Mouse (Mus musculus): ENCODE measurements at regions not wholly inside any gene's neighbourhood (a gene's known extent, or its start where the extent isn't known, plus 50 kb on each side); places are given as distances from the start of the nearest gene placed in this dataset.

- 74% methylated on average over 4 of the region's 4 CpGs for WGBS
- H3K4me1 ChIP-seq (ENCODE audit: control insufficient read depth, insufficient read depth, low read length) = no peaks in the 10 kb centered on the region
- H3K9ac ChIP-seq (ENCODE audit: low read length) = no peak overlapping the region
- no peaks in the 10 kb centered on the region for H3K27me3 ChIP-seq (ENCODE audit: control insufficient read depth, insufficient read depth, low read length)
- no peak overlapping the region for H3K4me2 ChIP-seq (ENCODE audit: low read depth)
- no peaks in the 10 kb centered on the region for H3K36me3 ChIP-seq (ENCODE audit: control insufficient read depth, insufficient read depth, low read length)
- DNase-seq (ENCODE audit: low spot score) (no peak), ATAC-seq (ENCODE audit: insufficient read depth, low FRiP score, low TSS enrichment) (no peak)
- no peak overlapping the region for H3K27ac ChIP-seq (ENCODE audit: low read depth, low read length)
- no peaks in the 10 kb centered on the region for H3K9me3 ChIP-seq (ENCODE audit: control insufficient read depth, low read length)
- H3K4me3 ChIP-seq (ENCODE audit: low read depth, low read length) = no peak overlapping the region
These were observed 235.9 kb downstream of the Samd5 start for GRCm38 (mm10) chr10:9439072-9439471.

DNA sequence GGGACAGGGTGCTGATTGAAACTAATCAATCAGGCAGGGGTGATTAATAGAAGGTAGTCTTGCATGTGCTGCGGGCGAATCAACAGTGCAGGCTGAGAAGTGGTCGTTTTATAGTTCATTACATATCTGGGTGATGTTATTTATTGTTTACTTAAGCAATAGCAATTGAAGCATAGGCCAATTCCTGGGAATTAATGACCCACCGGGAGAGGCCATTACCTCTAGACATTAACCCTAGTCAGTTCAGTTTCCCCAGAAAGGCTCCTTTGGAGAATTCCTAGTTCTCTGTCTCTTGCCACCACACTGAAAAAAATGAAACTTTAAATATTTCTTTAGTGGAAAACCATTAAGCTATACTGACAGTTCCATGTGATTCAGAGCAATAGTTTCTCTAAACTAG lies 236.6 kb downstream of the Samd5 start:
- no peaks in the 10 kb centered on the region for H3K36me3 ChIP-seq (ENCODE audit: control insufficient read depth, insufficient read depth, low read length)
- 59% methylated on average over 4 of the region's 4 CpGs for WGBS
- H3K4me2 ChIP-seq (ENCODE audit: low read depth) = no peak overlapping the region
- H3K9ac ChIP-seq (ENCODE audit: low read length) = no peak overlapping the region
- H3K27me3 ChIP-seq (ENCODE audit: control insufficient read depth, insufficient read depth, low read length) = no peaks in the 10 kb centered on the region
- no peak for DNase-seq (ENCODE audit: low spot score)
- no peak overlapping the region for H3K4me3 ChIP-seq (ENCODE audit: low read depth, low read length)
- H3K9me3 ChIP-seq (ENCODE audit: control insufficient read depth, low read length) = no peaks in the 10 kb centered on the region
- H3K27ac ChIP-seq (ENCODE audit: low read depth, low read length) = no peak overlapping the region
- no peak for ATAC-seq (ENCODE audit: insufficient read depth, low FRiP score, low TSS enrichment)
- no peaks in the 10 kb centered on the region for H3K4me1 ChIP-seq (ENCODE audit: control insufficient read depth, insufficient read depth, low read length)

DNA sequence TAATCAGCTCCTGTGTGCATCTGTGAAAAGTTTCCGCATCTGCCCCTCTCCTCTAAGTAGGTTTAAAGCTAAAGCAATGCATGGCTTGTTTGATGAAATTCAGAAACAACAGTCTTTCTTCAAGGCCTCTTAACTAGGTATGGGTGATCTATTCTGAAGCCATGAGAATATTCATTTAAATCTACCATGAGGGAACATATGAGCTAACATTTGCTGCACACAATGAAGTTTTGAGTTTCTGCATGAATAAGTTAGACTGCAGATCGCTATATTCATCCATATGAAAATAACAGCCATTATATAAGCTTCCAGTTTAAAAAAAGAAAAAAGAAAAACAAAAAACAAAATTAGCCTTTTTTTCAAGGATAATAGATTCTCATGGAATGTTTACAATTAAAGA lies 245.9 kb downstream of the Samd5 start:
- no peak overlapping the region for H3K27ac ChIP-seq (ENCODE audit: low read depth, low read length)
- ATAC-seq (ENCODE audit: insufficient read depth, low FRiP score, low TSS enrichment) (no peak), DNase-seq (ENCODE audit: low spot score) (no peak)
- no peak overlapping the region for H3K4me3 ChIP-seq (ENCODE audit: low read depth, low read length)
- no peaks in the 10 kb centered on the region for H3K36me3 ChIP-seq (ENCODE audit: control insufficient read depth, insufficient read depth, low read length)
- H3K4me2 ChIP-seq (ENCODE audit: low read depth) = no peak overlapping the region
- H3K9ac ChIP-seq (ENCODE audit: low read length) = no peak overlapping the region
- no peaks in the 10 kb centered on the region for H3K9me3 ChIP-seq (ENCODE audit: control insufficient read depth, low read length)
- 90% methylated on average over 2 of the region's 2 CpGs for WGBS
- no peaks in the 10 kb centered on the region for H3K4me1 ChIP-seq (ENCODE audit: control insufficient read depth, insufficient read depth, low read length)
- H3K27me3 ChIP-seq (ENCODE audit: control insufficient read depth, insufficient read depth, low read length) = no peaks in the 10 kb centered on the region

- H3K4me3 ChIP-seq (ENCODE audit: low read depth, low read length) = no peak overlapping the region
- WGBS = 75% methylated on average over 4 of the region's 4 CpGs
- H3K4me2 ChIP-seq (ENCODE audit: low read depth) = no peak overlapping the region
- H3K9me3 ChIP-seq (ENCODE audit: control insufficient read depth, low read length) = no peaks in the 10 kb centered on the region
- DNase-seq (ENCODE audit: low spot score) (no peak), ATAC-seq (ENCODE audit: insufficient read depth, low FRiP score, low TSS enrichment) (no peak)
- no peak overlapping the region for H3K27ac ChIP-seq (ENCODE audit: low read depth, low read length)
- H3K9ac ChIP-seq (ENCODE audit: low read length) = no peak overlapping the region
- H3K4me1 ChIP-seq (ENCODE audit: control insufficient read depth, insufficient read depth, low read length) = no peaks in the 10 kb centered on the region
- H3K36me3 ChIP-seq (ENCODE audit: control insufficient read depth, insufficient read depth, low read length) = no peaks in the 10 kb centered on the region
- no peaks in the 10 kb centered on the region for H3K27me3 ChIP-seq (ENCODE audit: control insufficient read depth, insufficient read depth, low read length)
These were observed 254.3 kb downstream of the Samd5 start for GRCm38 (mm10) chr10:9420741-9421140.

DNA sequence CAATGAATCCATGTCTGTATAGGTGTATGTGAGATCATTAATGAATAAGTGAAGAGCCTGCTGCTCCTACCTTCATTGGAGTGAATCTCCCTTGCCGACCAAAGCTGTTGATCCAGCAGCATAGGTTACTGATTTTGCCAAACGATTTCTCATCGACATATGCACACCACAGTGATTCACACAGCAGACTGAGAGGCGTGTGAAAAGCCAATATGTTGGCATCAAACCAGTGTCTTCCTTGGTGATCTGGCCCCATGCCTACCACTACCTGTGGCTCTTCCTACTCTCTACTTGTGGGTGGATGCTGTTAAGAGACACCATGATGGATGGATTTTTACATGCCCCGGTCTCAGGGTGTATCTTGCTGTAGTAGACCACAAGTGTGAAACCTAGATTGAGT lies 258.3 kb downstream of the Samd5 start:
- no peak overlapping the region for H3K27ac ChIP-seq (ENCODE audit: low read depth, low read length)
- ATAC-seq (ENCODE audit: insufficient read depth, low FRiP score, low TSS enrichment) (no peak), DNase-seq (ENCODE audit: low spot score) (no peak)
- no peaks in the 10 kb centered on the region for H3K27me3 ChIP-seq (ENCODE audit: control insufficient read depth, insufficient read depth, low read length)
- H3K4me1 ChIP-seq (ENCODE audit: control insufficient read depth, insufficient read depth, low read length) = no peaks in the 10 kb centered on the region
- H3K4me2 ChIP-seq (ENCODE audit: low read depth) = no peak overlapping the region
- H3K9me3 ChIP-seq (ENCODE audit: control insufficient read depth, low read length) = no peaks in the 10 kb centered on the region
- H3K9ac ChIP-seq (ENCODE audit: low read length) = no peak overlapping the region
- no peak overlapping the region for H3K4me3 ChIP-seq (ENCODE audit: low read depth, low read length)
- no peaks in the 10 kb centered on the region for H3K36me3 ChIP-seq (ENCODE audit: control insufficient read depth, insufficient read depth, low read length)
- 90% methylated on average over 5 of the region's 5 CpGs for WGBS

GRCm38 (mm10) chr10:9406101-9406500 lies 268.9 kb downstream of the Samd5 start:
- H3K36me3 ChIP-seq (ENCODE audit: control insufficient read depth, insufficient read depth, low read length) = no peaks in the 10 kb centered on the region
- no peak overlapping the region for H3K9ac ChIP-seq (ENCODE audit: low read length)
- no peaks in the 10 kb centered on the region for H3K9me3 ChIP-seq (ENCODE audit: control insufficient read depth, low read length)
- DNase-seq (ENCODE audit: low spot score) (no peak), ATAC-seq (ENCODE audit: insufficient read depth, low FRiP score, low TSS enrichment) (no peak)
- no peak overlapping the region for H3K27ac ChIP-seq (ENCODE audit: low read depth, low read length)
- 64% methylated on average over 4 of the region's 4 CpGs for WGBS
- no peaks in the 10 kb centered on the region for H3K4me1 ChIP-seq (ENCODE audit: control insufficient read depth, insufficient read depth, low read length)
- no peak overlapping the region for H3K4me3 ChIP-seq (ENCODE audit: low read depth, low read length)
- H3K27me3 ChIP-seq (ENCODE audit: control insufficient read depth, insufficient read depth, low read length) = no peaks in the 10 kb centered on the region
- H3K4me2 ChIP-seq (ENCODE audit: low read depth) = no peak overlapping the region

DNA sequence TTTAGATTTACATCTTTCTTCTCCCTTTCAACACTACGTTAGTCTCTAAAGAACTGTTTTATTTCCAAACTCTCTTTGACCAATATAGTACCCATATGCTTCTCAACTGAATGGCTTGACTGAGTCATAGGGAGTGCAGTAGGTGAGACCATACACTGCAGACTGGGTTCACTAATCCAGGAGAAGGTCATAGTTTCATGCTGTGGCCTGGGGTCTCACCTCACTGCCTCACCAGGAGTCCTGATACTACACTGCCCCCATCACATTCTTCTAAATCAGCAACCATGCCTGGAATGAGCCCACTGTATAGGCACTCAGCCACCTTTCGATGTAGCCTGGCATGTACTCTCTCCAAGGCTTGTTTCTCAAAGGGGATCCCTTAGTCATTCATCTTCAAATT lies 269.6 kb downstream of the Samd5 start:
- 90% methylated on average over 2 of the region's 2 CpGs for WGBS
- no peak overlapping the region for H3K27ac ChIP-seq (ENCODE audit: low read depth, low read length)
- DNase-seq (ENCODE audit: low spot score) = no peak
- H3K4me2 ChIP-seq (ENCODE audit: low read depth) = no peak overlapping the region
- no peaks in the 10 kb centered on the region for H3K27me3 ChIP-seq (ENCODE audit: control insufficient read depth, insufficient read depth, low read length)
- no peak overlapping the region for H3K9ac ChIP-seq (ENCODE audit: low read length)
- no peak overlapping the region for H3K4me3 ChIP-seq (ENCODE audit: low read depth, low read length)
- ATAC-seq (ENCODE audit: insufficient read depth, low FRiP score, low TSS enrichment) = no peak
- H3K36me3 ChIP-seq (ENCODE audit: control insufficient read depth, insufficient read depth, low read length) = no peaks in the 10 kb centered on the region
- H3K4me1 ChIP-seq (ENCODE audit: control insufficient read depth, insufficient read depth, low read length) = no peaks in the 10 kb centered on the region
- H3K9me3 ChIP-seq (ENCODE audit: control insufficient read depth, low read length) = no peaks in the 10 kb centered on the region

GRCm38 (mm10) chr10:9404963-9405362 lies 270.0 kb downstream of the Samd5 start:
- DNase-seq (ENCODE audit: low spot score) = no peak
- Histone ChIP-seq H3K4me1 (ENCODE audit: control insufficient read depth, insufficient read depth, low read length) (no peaks in the 10 kb centered on the region), H3K4me3 (ENCODE audit: low read depth, low read length) (no peak overlapping the region), H3K9ac (ENCODE audit: low read length) (no peak overlapping the region), H3K9me3 (ENCODE audit: control insufficient read depth, low read length) (no peaks in the 10 kb centered on the region), H3K27me3 (ENCODE audit: control insufficient read depth, insufficient read depth, low read length) (no peaks in the 10 kb centered on the region), H3K4me2 (ENCODE audit: low read depth) (no peak overlapping the region), H3K27ac (ENCODE audit: low read depth, low read length) (no peak overlapping the region), H3K36me3 (ENCODE audit: control insufficient read depth, insufficient read depth, low read length) (no peaks in the 10 kb centered on the region)
- ATAC-seq (ENCODE audit: insufficient read depth, low FRiP score, low TSS enrichment) = no peak
- 82% methylated on average over 6 of the region's 6 CpGs for WGBS

- WGBS = 85% methylated on average over 15 of the region's 15 CpGs
- DNase-seq (ENCODE audit: low spot score) (no peak), ATAC-seq (ENCODE audit: insufficient read depth, low FRiP score, low TSS enrichment) (no peak)
- H3K36me3 ChIP-seq (ENCODE audit: control insufficient read depth, insufficient read depth, low read length) = no peaks in the 10 kb centered on the region
- H3K9ac ChIP-seq (ENCODE audit: low read length) = no peak overlapping the region
- no peak overlapping the region for H3K4me3 ChIP-seq (ENCODE audit: low read depth, low read length)
- no peaks in the 10 kb centered on the region for H3K4me1 ChIP-seq (ENCODE audit: control insufficient read depth, insufficient read depth, low read length)
- no peak overlapping the region for H3K27ac ChIP-seq (ENCODE audit: low read depth, low read length)
- no peaks in the 10 kb centered on the region for H3K27me3 ChIP-seq (ENCODE audit: control insufficient read depth, insufficient read depth, low read length)
- H3K4me2 ChIP-seq (ENCODE audit: low read depth) = no peak overlapping the region
- no peaks in the 10 kb centered on the region for H3K9me3 ChIP-seq (ENCODE audit: control insufficient read depth, low read length)
These were observed 273.9 kb downstream of the Samd5 start for GRCm38 (mm10) chr10:9400911-9401617.

Measured in neural tube, embryonic 11.5 days (tissue).